Mouse (Mus musculus) liver, postnatal 0 days (tissue): ENCODE data around the gene Setdb1.

Experiments used
- CTCF ChIP-seq: sonication (generic); IDR thresholded peaks from 2 replicates; pipeline ENCODE4 v1.5.1; 2016; ENCODE audit warnings: antibody characterized with exemption, low read depth
- EP300 ChIP-seq: IDR thresholded peaks from 2 replicates; pipeline ENCODE4 v1.6.1; 2016; ENCODE audit warnings: antibody characterized with exemption, low read depth, mild to moderate bottlenecking

DNA sequence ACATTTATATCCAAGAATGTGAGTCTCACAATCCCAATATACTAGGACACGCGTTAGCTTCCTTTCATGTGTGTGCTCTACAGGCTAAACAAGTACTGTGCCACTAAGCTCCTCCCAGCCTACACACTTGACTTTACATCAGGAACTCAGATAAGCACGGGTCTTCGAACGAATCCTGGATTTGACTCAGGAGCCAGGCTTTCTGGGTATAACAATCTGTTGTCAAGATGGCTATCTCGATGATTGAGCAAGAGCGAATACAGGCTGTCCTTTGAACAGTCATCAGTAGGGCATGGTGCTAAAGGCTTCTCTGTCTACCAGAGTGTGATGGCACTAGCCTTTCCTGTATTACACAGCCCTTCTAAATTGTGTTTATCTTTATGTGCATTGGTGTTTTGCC is 59.0 kb downstream of the Setdb1 start:
- TF ChIP-seq CTCF, result no peak
- TF ChIP-seq EP300, result peak; percentile 55; the same call in 1 of the 2 replicates
